Mouse (Mus musculus) kidney, adult 2 months (tissue): ENCODE results near the gene Cabs1.

Experiments
- CTCF ChIP-seq: fragments of 200-500 bp; conservative IDR thresholded peaks from 2 replicates; pipeline ENCODE4 v1.5.1; 2011; ENCODE audit warnings: low read depth, mild to moderate bottlenecking, control low read depth, low read length, moderate library complexity, mixed read lengths; ENCODE audit not compliant: insufficient read depth, insufficient read length
- POLR2A ChIP-seq: fragments of 200-500 bp; IDR thresholded peaks from one replicate; pipeline ENCODE4 v1.6.1; 2011; ENCODE audit warnings: low read depth, low read length, control low read depth

DNA sequence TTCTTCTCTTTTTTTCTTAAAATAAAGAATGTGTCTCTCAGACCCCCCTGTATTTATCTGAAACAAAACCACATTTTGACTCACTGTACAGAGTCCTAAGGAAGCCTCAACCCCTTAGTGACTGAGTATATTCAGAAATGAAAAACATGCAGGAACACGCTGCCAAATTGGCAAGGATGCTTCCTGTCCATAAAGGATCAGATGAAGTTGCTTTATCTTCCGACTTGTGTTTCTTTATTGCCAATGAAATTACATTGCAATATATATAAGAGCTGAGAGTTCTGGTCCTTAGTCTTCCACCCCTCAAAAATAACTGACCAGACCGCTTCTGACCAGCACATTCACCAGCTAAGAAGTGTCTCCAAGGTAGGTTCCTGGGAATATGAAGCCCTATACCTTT lies 23.0 kb downstream of the Cabs1 start, which contains the start of gene Smr3a:
- no peak for TF ChIP-seq CTCF
- TF ChIP-seq POLR2A, result no peak
